Mouse (Mus musculus) forebrain, embryonic 12.5 days (tissue): ENCODE results near the gene Dclk2. TPM values are rescaled to one million over a fixed set of nuclear protein-coding genes. Genes with fewer than 3 reads are reported as not detected.

Source experiments
- ATAC-seq: fragments of 200-750 bp; cut with Nextera tagmentation; 2 replicates; pipeline ENCODE4 v1.8.0; 2017; ENCODE audit warnings: moderate TSS enrichment; ENCODE audit not compliant: low FRiP score
- H3K27ac ChIP-seq: fragments of 300-500 bp; sonication (generic); 2 replicates; pipeline ENCODE4 v1.5.1; 2016; ENCODE audit warnings: mild to moderate bottlenecking
- H3K27me3 ChIP-seq: fragments of 300-500 bp; sonication (generic); 2 replicates; pipeline ENCODE4 v1.6.1; 2016; ENCODE audit warnings: mild to moderate bottlenecking
- H3K36me3 ChIP-seq: fragments of 300-500 bp; sonication (generic); replicated peaks from 2 replicates; pipeline ENCODE4 v1.6.1; 2016; ENCODE audit warnings: mild to moderate bottlenecking
- H3K4me1 ChIP-seq: fragments of 300-500 bp; sonication (generic); 2 replicates; pipeline ENCODE4 v1.6.1; 2016
- H3K4me2 ChIP-seq: fragments of 300-500 bp; sonication (generic); 2 replicates; pipeline ENCODE4 v1.6.1; 2016; ENCODE audit warnings: mild to moderate bottlenecking, moderate library complexity
- H3K4me3 ChIP-seq: fragments of 300-500 bp; sonication (generic); replicated peaks from 2 replicates; pipeline ENCODE4 v1.5.1; 2016; ENCODE audit warnings: mild to moderate bottlenecking
- H3K9ac ChIP-seq: fragments of 300-500 bp; sonication (generic); 2 replicates; pipeline ENCODE4 v1.6.1; 2016; ENCODE audit warnings: mild to moderate bottlenecking
- H3K9me3 ChIP-seq: fragments of 300-500 bp; sonication (generic); 2 replicates; pipeline ENCODE4 v1.6.1; 2016
- WGBS: fragments of 180-500 bp; shearing (Covaris S2); methylation state at CpG from one replicate; pipeline ENCODE4 v1.1.7; 2016; 5-methylcytosine and 5-hydroxymethylcytosine counted together
- polyA plus RNA-seq: library from polyadenylated mRNA; unstranded; fragments of >200 nt; fragmentation: Nextera tagmentation; extraction: Ambion mirVana; gene quantifications from 2 replicates; pipeline ENCODE4 v1.2.1, GENCODE M21; 2016

The Dclk2 gene
- polyA plus RNA-seq, 1 experiment from 2014 or later = 79.3 TPM

DNA sequence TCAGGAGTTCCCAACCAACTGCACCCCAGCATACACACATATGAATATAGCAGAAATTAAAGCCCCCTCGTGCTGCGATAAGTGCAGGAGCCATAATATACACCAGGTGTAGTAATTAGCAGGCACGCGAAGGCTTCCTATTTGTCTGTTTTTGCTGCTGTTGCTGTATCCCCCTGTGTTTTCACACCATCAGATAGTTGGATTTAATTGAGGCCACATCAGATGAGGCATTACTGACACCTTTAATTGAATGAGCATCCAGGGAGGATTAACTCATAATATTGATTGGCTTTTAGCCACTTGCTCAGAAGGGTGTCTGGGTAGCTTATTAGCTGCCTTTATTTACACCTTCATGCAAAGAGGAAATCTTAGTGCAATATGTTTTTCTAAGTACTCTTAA, 180.9 kb downstream of the Dclk2 start:
- H3K9ac ChIP-seq = no peak overlapping the region
- no peaks in the 10 kb centered on the region for H3K4me1 ChIP-seq
- H3K4me2 ChIP-seq = no peak overlapping the region
- H3K9me3 ChIP-seq = no peaks in the 10 kb centered on the region
- no peak overlapping the region for H3K27ac ChIP-seq
- H3K27me3 ChIP-seq = peaks cover 3% of the 10 kb centered on the region; the same call in 1 of the 2 replicates
- H3K4me3 ChIP-seq = no peak overlapping the region
- no peaks in the 10 kb centered on the region for H3K36me3 ChIP-seq
- WGBS = 52% methylated on average over 4 of the region's 4 CpGs
- peak; percentile 60; the same call in 1 of the 2 replicates for ATAC-seq

- ATAC-seq = no peak
- Histone ChIP-seq H3K27me3 (peaks cover 3% of the 10 kb centered on the region; the same call in 1 of the 2 replicates), H3K9ac (no peak overlapping the region), H3K4me1 (no peaks in the 10 kb centered on the region), H3K36me3 (no peaks in the 10 kb centered on the region), H3K9me3 (no peaks in the 10 kb centered on the region), H3K4me2 (no peak overlapping the region), H3K4me3 (no peak overlapping the region), H3K27ac (no peak overlapping the region)
- 79% methylated on average over 3 of the region's 3 CpGs for WGBS
Measured at GRCm38 (mm10) chr3:86738831-86739230, 181.8 kb downstream of the Dclk2 start.

Other genes starting within 250 kb of the Dclk2 start
- gene Cd1d1, start 78.6 kb upstream of the Dclk2 start, polyA plus RNA-seq = 52.9 and 59.6 TPM in 2 replicates